Comparison of ENCODE assay signal across 8 mouse cellular contexts in the genomic region with DNA sequence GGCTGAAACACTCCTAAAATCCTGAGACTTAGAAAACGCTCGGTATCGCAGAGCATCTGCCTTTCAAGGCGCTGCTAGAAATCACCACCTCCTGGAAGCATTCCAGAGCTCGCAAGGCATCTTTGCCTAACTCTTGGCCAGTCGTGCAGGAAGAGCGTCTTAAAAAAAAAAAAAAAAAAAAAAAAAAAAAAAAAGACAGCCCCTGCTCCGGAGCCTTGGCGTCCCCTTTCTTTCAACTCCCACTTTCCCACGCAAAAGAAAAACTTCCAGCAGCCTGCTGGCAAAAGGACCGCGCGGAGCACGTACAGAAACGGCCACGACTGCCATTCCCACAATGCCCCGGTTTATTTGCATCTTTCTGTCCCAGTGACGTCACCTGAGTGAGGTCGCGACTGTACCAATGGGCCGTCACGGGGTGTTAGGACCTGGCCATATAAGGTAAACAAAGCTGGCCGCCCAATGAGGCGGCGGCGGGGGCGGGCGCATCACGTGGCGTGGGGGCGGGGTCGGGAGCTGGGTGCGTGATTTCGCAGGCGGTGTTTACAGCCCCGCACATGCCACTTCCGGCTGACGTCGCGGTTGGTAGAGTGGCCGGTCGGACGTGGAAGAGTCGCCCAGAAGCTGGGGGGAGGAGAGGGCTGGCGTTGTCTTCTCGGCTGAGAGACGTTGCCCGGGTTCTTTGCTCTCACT. TPM values are rescaled to one million over a fixed set of nuclear protein-coding genes. Genes with fewer than 3 reads are reported as not detected.
A peak's percentile ranks its signal among the peaks of the same experiment; 100 is the strongest.
DNase-seq lines count a peak whose midpoint lies in the region; ATAC-seq and TF ChIP-seq lines count a peak whose summit lies in the region.

A gene (minus strand): TSS at position 180 of the 690 bp plus-strand sequence.

- TF ChIP-seq POLR2A in brain, embryonic 14.5 days (IDR thresholded peaks at IDR 0.05; ENCODE audit: borderline replicate concordance, extremely low read depth, insufficient read depth, insufficient read length, poor library complexity, severe bottlenecking): peak; percentile 89; the same call in 1 of the 2 replicates
- TF ChIP-seq POLR2A in liver, adult 2 months (IDR thresholded peaks at IDR 0.05; ENCODE audit: extremely low read depth, insufficient read depth, low read length): peak; percentile 85
- TF ChIP-seq POLR2A in myocyte (IDR thresholded peaks at IDR 0.05; ENCODE audit: insufficient read length, low read depth): peak; percentile 88

- H3K79me2 ChIP-seq in C2C12 (ENCODE audit: control insufficient read depth, insufficient read depth) (peaks cover 38% of the 10 kb centered on the region), myocyte (ENCODE audit: control insufficient read depth, insufficient read depth) (peaks cover 31% of the 10 kb centered on the region)
- peaks cover 20% of the 10 kb centered on the region; the same call in 1 of the 2 replicates for H3K79me2 ChIP-seq in liver, adult 2 months (ENCODE audit: control insufficient read depth, insufficient read depth, low read length)

- H3K4me1 ChIP-seq in erythroblast, embryonic 14.5 days (ENCODE audit: control insufficient read depth): peaks cover 70% of the 10 kb centered on the region
- peaks cover 32% of the 10 kb centered on the region for H3K4me1 ChIP-seq in heart, embryonic 11.5 days (ENCODE audit: control insufficient read depth, insufficient read depth, low read length)
- H3K4me1 ChIP-seq in kidney, embryonic 16.5 days (ENCODE audit: insufficient read depth, low read length): peaks cover 41% of the 10 kb centered on the region
- peaks cover 29% of the 10 kb centered on the region for H3K4me1 ChIP-seq in liver, adult 2 months (ENCODE audit: control insufficient read depth, insufficient read depth, low read length)

- peaks cover 18% of the 10 kb centered on the region for H3K79me3 ChIP-seq in C2C12 (ENCODE audit: low read depth)

- H3ac ChIP-seq in C2C12 (ENCODE audit: control insufficient read depth, insufficient read length, low read depth): peak within 1 kb of the TSS; percentile 96
- peak within 1 kb of the TSS; percentile 93 for H3ac ChIP-seq in myocyte (ENCODE audit: control insufficient read depth, insufficient read length)

- under 1% methylated on average over 48 of the region's 48 CpGs for WGBS in heart, embryonic 11.5 days (ENCODE audit: insufficient replicate concordance)
- WGBS in kidney, embryonic 16.5 days: under 1% methylated on average over 48 of the region's 48 CpGs
- WGBS in liver, adult 2 months: under 1% methylated on average over 48 of the region's 48 CpGs

- peak within 1 kb of the TSS; percentile 93 for H3K4me2 ChIP-seq in heart, embryonic 11.5 days
- H3K4me2 ChIP-seq in kidney, embryonic 16.5 days (replicated peaks; ENCODE audit: low read depth, low read length): peak within 1 kb of the TSS; percentile 89
- H3K4me2 ChIP-seq in myocyte (ENCODE audit: low read depth): peak within 1 kb of the TSS; percentile 96

- H3K27me3 ChIP-seq in C2C12 (ENCODE audit: control insufficient read depth, insufficient read depth, insufficient read length): no peaks in the 10 kb centered on the region
- H3K27me3 ChIP-seq in erythroblast, embryonic 14.5 days (ENCODE audit: control insufficient read depth): no peaks in the 10 kb centered on the region
- no peaks in the 10 kb centered on the region for H3K27me3 ChIP-seq in heart, embryonic 11.5 days (ENCODE audit: control insufficient read depth, insufficient read depth, low read length)
- no peaks in the 10 kb centered on the region for H3K27me3 ChIP-seq in kidney, embryonic 16.5 days (ENCODE audit: insufficient read depth, low read length)
- no peaks in the 10 kb centered on the region for H3K27me3 ChIP-seq in liver, adult 2 months (ENCODE audit: control insufficient read depth, insufficient read depth, low read length)
- H3K27me3 ChIP-seq in myocyte (ENCODE audit: control insufficient read depth, insufficient read depth, insufficient read length): no peaks in the 10 kb centered on the region
- no peaks in the 10 kb centered on the region for H3K27me3 ChIP-seq in splenic B cell, adult 2 months (ENCODE audit: control insufficient read depth, insufficient read depth, low read length, poor library complexity, severe bottlenecking)

- H3K27ac ChIP-seq in heart, embryonic 11.5 days (ENCODE audit: low read depth, low read length): peak within 1 kb of the TSS; percentile 100
- H3K27ac ChIP-seq in kidney, embryonic 16.5 days (ENCODE audit: low read length): peak within 1 kb of the TSS; percentile 100
- peak within 1 kb of the TSS; percentile 98 for H3K27ac ChIP-seq in liver, adult 2 months (replicated peaks; ENCODE audit: insufficient read depth, low read depth, low read length)

- peak; percentile 90 for ATAC-seq in heart, embryonic 11.5 days (replicated peaks; ENCODE audit: insufficient number of reproducible peaks, low FRiP score, low TSS enrichment)
- ATAC-seq in kidney, embryonic 16.5 days (ENCODE audit: low FRiP score, low TSS enrichment): peak; percentile 88

- DNase-seq in brain, embryonic 14.5 days (ENCODE audit: low read depth): peak; percentile 100
- DNase-seq in liver, adult 2 months (ENCODE audit: extremely low read depth, low read depth, low spot score): peak; percentile 95
- DNase-seq in splenic B cell, adult 2 months (ENCODE audit: low read depth, low spot score): peak; percentile 99

- no peak for TF ChIP-seq CTCF in C2C12 (IDR thresholded peaks at IDR 0.05; ENCODE audit: control insufficient read depth, insufficient read depth, insufficient read length)
- no peak for TF ChIP-seq CTCF in brain, embryonic 14.5 days (IDR thresholded peaks at IDR 0.05; ENCODE audit: borderline replicate concordance, extremely low read depth, insufficient read depth, insufficient read length)
- no peak for TF ChIP-seq CTCF in liver, adult 2 months (IDR thresholded peaks at IDR 0.05; ENCODE audit: low read depth, low read length)

- peak within 1 kb of the TSS; percentile 96 for H3K9ac ChIP-seq in heart, embryonic 11.5 days (ENCODE audit: low read depth, low read length)
- peak within 1 kb of the TSS; percentile 98 for H3K9ac ChIP-seq in kidney, embryonic 16.5 days (replicated peaks; ENCODE audit: low read length)
- peak within 1 kb of the TSS; percentile 93 for H3K9ac ChIP-seq in liver, adult 2 months (ENCODE audit: low read depth, low read length)

- H3K4me3 ChIP-seq in C2C12 (ENCODE audit: insufficient read depth, poor library complexity, severe bottlenecking) (peak within 1 kb of the TSS; percentile 80), myocyte (peak within 1 kb of the TSS; percentile 77)
- peak within 1 kb of the TSS; percentile 89 for H3K4me3 ChIP-seq in erythroblast, embryonic 14.5 days (replicated peaks)
- peak within 1 kb of the TSS; percentile 87 for H3K4me3 ChIP-seq in heart, embryonic 11.5 days (ENCODE audit: low read depth, low read length)
- peak within 1 kb of the TSS; percentile 90 for H3K4me3 ChIP-seq in kidney, embryonic 16.5 days (ENCODE audit: low read length)
- peak within 1 kb of the TSS; percentile 76 for H3K4me3 ChIP-seq in liver, adult 2 months (ENCODE audit: insufficient read depth, low read depth, low read length)

- peaks cover 12% of the 10 kb centered on the region for H3K36me3 ChIP-seq in C2C12 (ENCODE audit: control insufficient read depth, insufficient read depth)
- peaks cover 21% of the 10 kb centered on the region for H3K36me3 ChIP-seq in erythroblast, embryonic 14.5 days (ENCODE audit: control insufficient read depth)
- peaks cover 2% of the 10 kb centered on the region; the same call in 1 of the 2 replicates for H3K36me3 ChIP-seq in heart, embryonic 11.5 days (ENCODE audit: control insufficient read depth, insufficient read depth, low read length)
- H3K36me3 ChIP-seq in kidney, embryonic 16.5 days (ENCODE audit: insufficient read depth, low read length): peaks cover 13% of the 10 kb centered on the region
- peaks cover 1% of the 10 kb centered on the region; the same call in 1 of the 2 replicates for H3K36me3 ChIP-seq in liver, adult 2 months (ENCODE audit: control insufficient read depth, insufficient read depth, low read length)
- no peaks in the 10 kb centered on the region for H3K36me3 ChIP-seq in myocyte (ENCODE audit: control insufficient read depth, insufficient read depth)
- H3K36me3 ChIP-seq in splenic B cell, adult 2 months (ENCODE audit: control insufficient read depth, insufficient read depth, low read length, poor library complexity, severe bottlenecking): peaks cover 3% of the 10 kb centered on the region; the same call in 1 of the 2 replicates

- H3K9me3 ChIP-seq in erythroblast, embryonic 14.5 days (ENCODE audit: control insufficient read depth, low read length): no peaks in the 10 kb centered on the region
- H3K9me3 ChIP-seq in heart, embryonic 11.5 days (replicated peaks; ENCODE audit: control insufficient read depth, low read length): no peaks in the 10 kb centered on the region
- no peaks in the 10 kb centered on the region for H3K9me3 ChIP-seq in kidney, embryonic 16.5 days (ENCODE audit: low read length)

TF ChIP-seq in C2C12, 6 proteins besides CTCF, POLR2A, EP300 and RAD21:
- TF ChIP-seq MAX (IDR thresholded peaks at IDR 0.05): peak; percentile 78
- no peak for TF ChIP-seq CEBPB (IDR thresholded peaks at IDR 0.05; ENCODE audit: low read depth)
- no peak for TF ChIP-seq FOSL1 (IDR thresholded peaks at IDR 0.05; ENCODE audit: insufficient read depth, low read length, poor library complexity, severe bottlenecking)
- peak; percentile 80 for TF ChIP-seq USF1 (IDR thresholded peaks at IDR 0.05; ENCODE audit: low read depth)
- TF ChIP-seq MYOD1 (IDR thresholded peaks at IDR 0.05; ENCODE audit: control insufficient read depth, insufficient read length, low read depth): no peak

TF ChIP-seq in myocyte, 11 proteins besides CTCF, POLR2A, EP300 and RAD21 (continues in another document):
- no peak for TF ChIP-seq MAX (IDR thresholded peaks at IDR 0.05; ENCODE audit: low read depth)
- peak; percentile 66 for TF ChIP-seq POLR2AphosphoS2 (IDR thresholded peaks at IDR 0.05; ENCODE audit: insufficient read length, low read depth)
- no peak for TF ChIP-seq TCF3 (IDR thresholded peaks at IDR 0.05; ENCODE audit: insufficient read length, low read depth)
- TF ChIP-seq USF1 (IDR thresholded peaks at IDR 0.05; ENCODE audit: low read depth): peak; percentile 73
- TF ChIP-seq E2F4 (IDR thresholded peaks at IDR 0.05; ENCODE audit: insufficient read depth): no peak
- TF ChIP-seq REST (IDR thresholded peaks at IDR 0.05; ENCODE audit: insufficient read depth, insufficient read length): peak; percentile 43
- TF ChIP-seq TCF12 (IDR thresholded peaks at IDR 0.05; ENCODE audit: insufficient read depth, poor library complexity, severe bottlenecking): no peak
- peak in 1 of 3 experiments; percentile 27 for TF ChIP-seq MYOD1 (IDR thresholded peaks at IDR 0.05; ENCODE audit: control insufficient read depth in 1 of 3, insufficient read length in 2 of 3, low read depth in 2 of 3)

RNA-seq across cellular contexts. Expression of the gene that starts here (rescaled TPM):
- polyA plus RNA-seq in C2C12 (2012; fragmentation: generic; extraction: Trizol) (63.2 TPM), myocyte (2012; fragmentation: generic; extraction: Trizol) (79.5 TPM)
- 25.7 and 46.5 TPM in 2 replicates for polyA plus RNA-seq in brain, embryonic 14.5 days (2012; rRNA removed)
- 16.2 and 18.6 TPM in 2 replicates for polyA plus RNA-seq in erythroblast, embryonic 14.5 days (2012)
- polyA plus RNA-seq in heart, embryonic 11.5 days (2014; fragmentation: Nextera tagmentation; extraction: Ambion mirVana): 27.4 and 28.8 TPM in 2 replicates
- polyA plus RNA-seq in kidney, embryonic 16.5 days (2015; fragmentation: Nextera tagmentation; extraction: Ambion mirVana): 36.2 and 40.4 TPM in 2 replicates
- 4.0 and 7.1 TPM in 2 replicates for total RNA-seq in liver, adult 2 months (2014; rRNA removed)
- 13.6 and 15.5 TPM in 2 replicates for polyA plus RNA-seq in liver, adult 2 months (2012; rRNA removed)

Comparison
In these comparisons a context has a peak if more than half of its experiments do, and no peak if none do; other contexts are left out.
1. Peak in every context shown above with its lines: DNase-seq, ATAC-seq, H3K4me3 ChIP-seq and H3K27ac ChIP-seq.